Mouse (Mus musculus): ENCODE measurements around the gene Ankrd65. TPM values are rescaled to one million over a fixed set of nuclear protein-coding genes. Genes with fewer than 3 reads are reported as not detected.

Ankrd65 gene
- total and polyA plus RNA-seq, 3 experiments: 0.12 TPM; not detected in 2

DNA sequence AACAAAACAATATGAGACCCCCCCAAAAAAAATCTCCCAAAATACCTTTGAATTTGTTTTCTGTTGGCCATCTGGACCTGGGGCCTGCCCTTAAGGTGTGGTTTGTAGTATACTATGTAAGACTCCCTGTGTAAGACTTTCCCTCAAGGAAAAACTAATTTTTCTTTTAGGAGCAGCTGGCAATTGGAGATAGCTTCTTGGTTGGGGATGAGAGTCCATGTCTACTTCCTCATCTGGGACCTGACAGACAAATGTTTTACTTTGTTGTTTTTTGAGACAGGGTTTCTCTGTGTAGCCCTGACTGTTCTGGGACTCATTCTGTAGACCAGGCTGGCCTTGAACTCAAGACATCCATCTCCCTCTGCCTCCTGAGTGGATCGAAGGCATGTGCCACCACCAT, 11.8 kb downstream of the Ankrd65 start:
- TF ChIP-seq MYB (IDR thresholded peaks at IDR 0.05; ENCODE audit: low read depth, low read length): no peak
- TF ChIP-seq TCF12 (IDR thresholded peaks at IDR 0.05; ENCODE audit: low read depth, low read length): 0 out of 2 replicates have a peak, but pooled peaks have one; percentile 13
- no peak for TF ChIP-seq NELFE (IDR thresholded peaks at IDR 0.05; ENCODE audit: low read depth, low read length)
- TF ChIP-seq MAX (IDR thresholded peaks at IDR 0.05; ENCODE audit: low read length): peak; percentile 27; the same call in 1 of the 2 replicates
- TF ChIP-seq GATA1 (IDR thresholded peaks at IDR 0.05; ENCODE audit: low read depth, low read length): 0 out of 2 replicates have a peak, but pooled peaks have one; percentile 15
- TF ChIP-seq ETS1 (IDR thresholded peaks at IDR 0.05; ENCODE audit: low read depth, low read length): 0 out of 2 replicates have a peak, but pooled peaks have one; percentile 12
- TF ChIP-seq EP300 (IDR thresholded peaks at IDR 0.05; ENCODE audit: low read depth in 1 of 2, low read length in 2 of 2): peak in 1 of 2 experiments; percentile 40; a peak in 1 of 4 replicates
- TF ChIP-seq RCOR1 (IDR thresholded peaks at IDR 0.05; ENCODE audit: low read depth, low read length): 0 out of 2 replicates have a peak, but pooled peaks have one; percentile 26
- peak; percentile 62 for TF ChIP-seq TAL1 (IDR thresholded peaks at IDR 0.05; ENCODE audit: low read length)
- H3K27ac ChIP-seq (ENCODE audit: control insufficient read depth, low read depth, low read length): peak overlapping the region; percentile 71
- DNase-seq (ENCODE audit: low read depth, low spot score): peak; percentile 57
- peak overlapping the region; percentile 6; the same call in 1 of the 2 replicates for H3K9ac ChIP-seq (ENCODE audit: control insufficient read depth, low read depth, low read length, poor library complexity, severe bottlenecking)
- peaks cover 5 to 24% of the 10 kb centered on the region in 2 experiments for H3K36me3 ChIP-seq (ENCODE audit: control insufficient read depth in 1 of 2, insufficient read depth in 2 of 2, low read length in 2 of 2)
- H3K79me2 ChIP-seq (ENCODE audit: control insufficient read depth, insufficient read depth, low read length, poor library complexity): peaks cover 27% of the 10 kb centered on the region
- no peaks in the 10 kb centered on the region for H3K27me3 ChIP-seq (ENCODE audit: control insufficient read depth in 1 of 2, insufficient read depth in 2 of 2, low read length in 2 of 2)
- H3K9me3 ChIP-seq (replicated peaks; ENCODE audit: insufficient read depth, low read length): no peaks in the 10 kb centered on the region
- H3K4me3 ChIP-seq (ENCODE audit: control insufficient read depth in 1 of 2, insufficient read depth in 1 of 2, low read depth in 2 of 2, low read length in 2 of 2): peak overlapping the region; percentile 9 to 93
- H3K4me1 ChIP-seq (ENCODE audit: control insufficient read depth in 1 of 2, insufficient read depth in 2 of 2, low read length in 2 of 2): peaks cover 11 to 15% of the 10 kb centered on the region in 2 experiments

DNA sequence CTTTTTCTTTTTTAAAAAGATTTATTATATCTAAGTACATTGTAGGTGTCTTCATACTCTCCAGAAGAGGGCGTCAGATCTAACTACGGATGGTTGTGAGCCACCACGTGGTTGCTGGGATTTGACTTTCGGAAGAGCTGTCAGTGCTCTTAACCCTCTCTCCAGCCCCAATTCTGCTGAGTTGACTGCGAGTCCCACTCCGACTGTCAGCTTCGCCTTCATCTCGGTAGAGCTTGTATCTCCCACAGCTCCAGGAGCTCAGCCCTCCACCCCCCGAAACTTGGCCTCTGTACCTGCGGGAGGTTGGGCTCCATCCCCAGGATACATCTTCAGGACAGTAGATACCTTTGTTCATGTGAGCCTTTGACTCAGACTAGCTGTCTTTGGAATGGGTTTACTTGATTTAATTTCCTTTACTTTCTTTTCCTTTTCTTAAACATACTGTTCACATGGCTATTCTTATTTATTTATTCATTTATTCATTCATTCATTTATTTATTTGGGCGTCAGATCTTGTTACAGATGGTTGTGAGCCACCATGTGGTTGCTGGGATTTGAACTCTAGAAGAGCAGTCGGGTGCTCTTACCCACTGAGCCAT, 12.6 kb downstream of the Ankrd65 start, which contains the start of gene Mrpl20:
Gene Mrpl20 (plus strand): TSS at position 138 of the 599 bp plus-strand sequence.
- DNase-seq (ENCODE audit: low read depth, low spot score): peak; percentile 78
- peak within 1 kb of the TSS; percentile 90 for H3K9ac ChIP-seq (ENCODE audit: control insufficient read depth, low read depth, low read length, poor library complexity, severe bottlenecking)
- TF ChIP-seq KAT2A (conservative IDR thresholded peaks at IDR 0.05; ENCODE audit: low read depth, low read length) (no peak), MYC (IDR thresholded peaks at IDR 0.05; ENCODE audit: low read depth, low read length) (peak; percentile 92), HCFC1 (IDR thresholded peaks at IDR 0.05; ENCODE audit: low read depth, low read length) (0 out of 2 replicates have a peak, but pooled peaks have one; percentile 20), TAL1 (IDR thresholded peaks at IDR 0.05; ENCODE audit: low read length) (no peak), CTCF (IDR thresholded peaks at IDR 0.05 in 2 of 3, conservative IDR thresholded peaks at IDR 0.05 in 1 of 3; ENCODE audit: control insufficient read depth in 1 of 3, insufficient read depth in 1 of 3, low read depth in 2 of 3, low read length in 3 of 3, poor library complexity in 1 of 3, severe bottlenecking in 1 of 3) (peak; percentile 18 to 46 (median 25); a peak in 4 of 6 replicates), MAX (IDR thresholded peaks at IDR 0.05; ENCODE audit: low read length) (0 out of 2 replicates have a peak, but pooled peaks have one; percentile 56), MXI1 (IDR thresholded peaks at IDR 0.05; ENCODE audit: low read depth, low read length) (peak; percentile 84)
- peak within 1 kb of the TSS; percentile 78 for H3K27ac ChIP-seq (ENCODE audit: control insufficient read depth, low read depth, low read length)
- H3K79me2 ChIP-seq (ENCODE audit: control insufficient read depth, insufficient read depth, low read length, poor library complexity): peaks cover 27% of the 10 kb centered on the region
- no peaks in the 10 kb centered on the region for H3K9me3 ChIP-seq (replicated peaks; ENCODE audit: insufficient read depth, low read length)
- H3K36me3 ChIP-seq (ENCODE audit: control insufficient read depth in 1 of 2, insufficient read depth in 2 of 2, low read length in 2 of 2): peaks cover 5 to 24% of the 10 kb centered on the region in 2 experiments
- H3K27me3 ChIP-seq (ENCODE audit: control insufficient read depth in 1 of 2, insufficient read depth in 2 of 2, low read length in 2 of 2): no peaks in the 10 kb centered on the region
- peak within 1 kb of the TSS; percentile 77 to 93 for H3K4me3 ChIP-seq (ENCODE audit: control insufficient read depth in 1 of 2, insufficient read depth in 1 of 2, low read depth in 2 of 2, low read length in 2 of 2)
- peaks cover 11 to 15% of the 10 kb centered on the region in 2 experiments for H3K4me1 ChIP-seq (ENCODE audit: control insufficient read depth in 1 of 2, insufficient read depth in 2 of 2, low read length in 2 of 2)

Measured in MEL (cell line).